Mouse (Mus musculus) telencephalon, adult 2 months (tissue): ENCODE measurements around the gene Gm11032.
A peak's percentile ranks its signal among the peaks of the same experiment; 100 is the strongest.
"Not testable (repeated sequence)": the region's sequence is repeated elsewhere in the genome, so short reads cannot be mapped to it uniquely, and the experiment has no call there.

Experiments used
- DNase-seq: peaks from one replicate; pipeline ENCODE4 v3.0.0-alpha.2; 2011; ENCODE audit warnings: low read depth, low spot score

The Gm11032 gene

GRCm38 (mm10) chr11:4620017-4620485 is at the start of gene Gm11032:
Gm11032 (plus strand) TSS chr11:4620067.
- DNase-seq, result no peak

- DNase-seq, result peak; percentile 42
Measured at GRCm38 (mm10) chr11:4571491-4571901, 48.4 kb upstream of the Gm11032 start.

GRCm38 (mm10) chr11:4576090-4576732 is 43.7 kb upstream of the Gm11032 start:
- not testable (repeated sequence) for DNase-seq

GRCm38 (mm10) chr11:4577079-4577478 is 42.8 kb upstream of the Gm11032 start:
- DNase-seq, result no peak

- peak; percentile 62 for DNase-seq
Measured at GRCm38 (mm10) chr11:4578682-4579081, 41.2 kb upstream of the Gm11032 start.

- no peak for DNase-seq
Measured at GRCm38 (mm10) chr11:4591811-4592210, 28.1 kb upstream of the Gm11032 start.

- no peak for DNase-seq
Measured at GRCm38 (mm10) chr11:4593491-4593848, 26.4 kb upstream of the Gm11032 start.

GRCm38 (mm10) chr11:4593849-4594607 is 25.8 kb upstream of the Gm11032 start:
- no peak for DNase-seq

GRCm38 (mm10) chr11:4594608-4595500 is 25.0 kb upstream of the Gm11032 start, which contains the start of gene Mtmr3:
Mtmr3 (minus strand) TSS chr11:4594863.
- DNase-seq, result peak; percentile 92

- DNase-seq, result no peak
Measured at GRCm38 (mm10) chr11:4598411-4598810, 21.5 kb upstream of the Gm11032 start.

GRCm38 (mm10) chr11:4599916-4600315 is 20.0 kb upstream of the Gm11032 start:
- no peak for DNase-seq

GRCm38 (mm10) chr11:4601890-4602289 is 18.0 kb upstream of the Gm11032 start:
- no peak for DNase-seq

GRCm38 (mm10) chr11:4602691-4603441 is 17.0 kb upstream of the Gm11032 start:
- DNase-seq, result no peak

- DNase-seq, result no peak
Measured at GRCm38 (mm10) chr11:4604441-4604840, 15.4 kb upstream of the Gm11032 start.

GRCm38 (mm10) chr11:4605414-4605813 is 14.5 kb upstream of the Gm11032 start:
- no peak for DNase-seq

GRCm38 (mm10) chr11:4606541-4606940 is 13.3 kb upstream of the Gm11032 start:
- no peak for DNase-seq

GRCm38 (mm10) chr11:4611904-4612303 is 8.0 kb upstream of the Gm11032 start:
- no peak for DNase-seq

- DNase-seq, result no peak
Measured at GRCm38 (mm10) chr11:4620501-4621108, 738 bp downstream of the Gm11032 start.

GRCm38 (mm10) chr11:4621866-4622265 is 2.0 kb downstream of the Gm11032 start:
- no peak for DNase-seq

GRCm38 (mm10) chr11:4622442-4622986 is 2.6 kb downstream of the Gm11032 start:
- DNase-seq, result no peak
